8 mouse cellular contexts compared by ENCODE assay signal in genomic region chr12:71113675-71114288, GRCm38 (mm10). TPM values are rescaled to one million over a fixed set of nuclear protein-coding genes. Genes with fewer than 3 reads are reported as not detected.
DNase-seq lines count a peak whose midpoint lies in the region; ATAC-seq and TF ChIP-seq lines count a peak whose summit lies in the region.

No protein-coding gene starts in this region.

- TF ChIP-seq EP300 in lung, postnatal 0 days (IDR thresholded peaks at IDR 0.05), result no peak

- peak overlapping the region; percentile 29 for H3K4me2 ChIP-seq in embryonic facial prominence, embryonic 13.5 days
- no peak overlapping the region for H3K4me2 ChIP-seq in hindbrain, embryonic 11.5 days (replicated peaks; ENCODE audit: low read depth, low read length)
- H3K4me2 ChIP-seq in lung, postnatal 0 days (replicated peaks; ENCODE audit: low read depth, low read length), result peak overlapping the region; percentile 11; the same call in 1 of the 2 replicates

- peaks cover 17% of the 10 kb centered on the region for H3K4me1 ChIP-seq in testis, adult 2 months (ENCODE audit: control insufficient read depth, insufficient read depth, low read length)
- H3K4me1 ChIP-seq in embryonic facial prominence, embryonic 13.5 days, result peaks cover 12% of the 10 kb centered on the region; the same call in 1 of the 2 replicates
- no peaks in the 10 kb centered on the region for H3K4me1 ChIP-seq in hindbrain, embryonic 11.5 days (replicated peaks; ENCODE audit: control insufficient read depth, insufficient read depth, low read length)
- no peaks in the 10 kb centered on the region; the same call in 1 of the 2 replicates for H3K4me1 ChIP-seq in lung, postnatal 0 days (ENCODE audit: insufficient read depth, low read depth, low read length)

- ATAC-seq in embryonic facial prominence, embryonic 13.5 days (ENCODE audit: insufficient number of reproducible peaks, insufficient read depth, low FRiP score, low TSS enrichment, low read depth), result no peak
- ATAC-seq in hindbrain, embryonic 11.5 days (ENCODE audit: low FRiP score), result no peak
- ATAC-seq in lung, postnatal 0 days, result peak; percentile 71

- peak; percentile 39; the same call in 1 of the 2 replicates for TF ChIP-seq POLR2A in testis, adult 2 months (IDR thresholded peaks at IDR 0.05; ENCODE audit: control insufficient read depth, low read depth, low read length)

- H3K9ac ChIP-seq in embryonic facial prominence, embryonic 13.5 days, result no peak overlapping the region
- no peak overlapping the region for H3K9ac ChIP-seq in hindbrain, embryonic 11.5 days (ENCODE audit: low read depth, low read length)
- H3K9ac ChIP-seq in lung, postnatal 0 days (replicated peaks; ENCODE audit: low read depth), result no peak overlapping the region

- 31% methylated on average over 12 of the region's 12 CpGs for WGBS in embryonic facial prominence, embryonic 13.5 days
- 34% methylated on average over 12 of the region's 12 CpGs for WGBS in hindbrain, embryonic 11.5 days
- WGBS in lung, postnatal 0 days, result 21% methylated on average over 12 of the region's 12 CpGs

- no peaks in the 10 kb centered on the region for H3K9me3 ChIP-seq in embryonic facial prominence, embryonic 13.5 days
- no peaks in the 10 kb centered on the region for H3K9me3 ChIP-seq in hindbrain, embryonic 11.5 days (ENCODE audit: control insufficient read depth, low read length)
- H3K9me3 ChIP-seq in lung, postnatal 0 days (ENCODE audit: low read length), result no peaks in the 10 kb centered on the region

- peak overlapping the region; percentile 57; the same call in 1 of the 2 replicates for H3K27ac ChIP-seq in testis, adult 2 months (ENCODE audit: control insufficient read depth, insufficient read depth, low read depth, low read length)
- no peak overlapping the region for H3K27ac ChIP-seq in embryonic facial prominence, embryonic 13.5 days
- no peak overlapping the region for H3K27ac ChIP-seq in hindbrain, embryonic 11.5 days (ENCODE audit: low read depth, low read length)
- no peak overlapping the region for H3K27ac ChIP-seq in lung, postnatal 0 days (ENCODE audit: low read length)

- peak overlapping the region; percentile 53 for H3K4me3 ChIP-seq in testis, adult 2 months (ENCODE audit: control insufficient read depth, low read depth, low read length)
- no peak overlapping the region for H3K4me3 ChIP-seq in embryonic facial prominence, embryonic 13.5 days
- H3K4me3 ChIP-seq in hindbrain, embryonic 11.5 days (ENCODE audit: low read depth, low read length), result no peak overlapping the region
- no peak overlapping the region for H3K4me3 ChIP-seq in lung, postnatal 0 days (ENCODE audit: low read depth, low read length)

- no peaks in the 10 kb centered on the region; the same call in 1 of the 2 replicates for H3K36me3 ChIP-seq in testis, adult 2 months (ENCODE audit: control insufficient read depth, insufficient read depth, low read length)
- no peaks in the 10 kb centered on the region for H3K36me3 ChIP-seq in embryonic facial prominence, embryonic 13.5 days
- H3K36me3 ChIP-seq in hindbrain, embryonic 11.5 days (ENCODE audit: control insufficient read depth, insufficient read depth, low read length), result no peaks in the 10 kb centered on the region
- H3K36me3 ChIP-seq in lung, postnatal 0 days (ENCODE audit: insufficient read depth, low read length), result no peaks in the 10 kb centered on the region

- no peak for TF ChIP-seq CTCF in testis, adult 2 months (IDR thresholded peaks at IDR 0.05; ENCODE audit: control insufficient read depth, insufficient read depth, insufficient replicate concordance, low read depth, low read length)
- no peak for TF ChIP-seq CTCF in lung, postnatal 0 days (IDR thresholded peaks at IDR 0.05)

- no peak for DNase-seq in testis, postnatal 14 days (ENCODE audit: low spot score)
- peak; percentile 44 for DNase-seq in hindbrain, embryonic 11.5 days (ENCODE audit: low spot score)
- peak; percentile 26 to 54 for DNase-seq in layer of hippocampus, postnatal 14 days (ENCODE audit: low spot score in 2 of 2)
- DNase-seq in lung, postnatal 0 days (ENCODE audit: low spot score), result peak; percentile 91
- DNase-seq in right cerebral cortex, adult 18-20 months, result peak; percentile 78
- DNase-seq in urinary bladder, adult 18-20 months (ENCODE audit: low spot score in 2 of 2), result no peak

- no peaks in the 10 kb centered on the region for H3K27me3 ChIP-seq in testis, adult 2 months (ENCODE audit: control insufficient read depth, insufficient read depth, low read length)
- H3K27me3 ChIP-seq in embryonic facial prominence, embryonic 13.5 days, result peaks cover 8% of the 10 kb centered on the region
- no peaks in the 10 kb centered on the region for H3K27me3 ChIP-seq in hindbrain, embryonic 11.5 days (ENCODE audit: control insufficient read depth, insufficient read depth, low read length)
- no peaks in the 10 kb centered on the region for H3K27me3 ChIP-seq in lung, postnatal 0 days (replicated peaks; ENCODE audit: insufficient read depth, low read length)

RNA-seq across cellular contexts. Expression of gene Tomm20l, which starts 2.6 kb away (rescaled TPM):
- 48.0 and 50.5 TPM in 2 replicates for polyA plus RNA-seq in testis, adult 2 months (2012; rRNA removed)
- not detected in 2 replicates for polyA plus RNA-seq in embryonic facial prominence, embryonic 13.5 days (2015; fragmentation: Nextera tagmentation; extraction: Ambion mirVana)
- polyA plus RNA-seq in hindbrain, embryonic 11.5 days (2014; fragmentation: Nextera tagmentation; extraction: Ambion mirVana), result not detected in 2 replicates
- not detected for total RNA-seq in layer of hippocampus, postnatal 14 days (2021)
- 0.86 and 1.0 TPM in 2 replicates for polyA plus RNA-seq in lung, postnatal 0 days (2015; fragmentation: Nextera tagmentation; extraction: Ambion mirVana)

RNA-seq across cellular contexts. Expression of gene Timm9, which starts 22.7 kb away (rescaled TPM):
- polyA plus RNA-seq in testis, adult 2 months (2012; rRNA removed), result 9.0 and 9.6 TPM in 2 replicates
- polyA plus RNA-seq in embryonic facial prominence, embryonic 13.5 days (2015; fragmentation: Nextera tagmentation; extraction: Ambion mirVana), result 85.9 and 91.1 TPM in 2 replicates
- polyA plus RNA-seq in hindbrain, embryonic 11.5 days (2014; fragmentation: Nextera tagmentation; extraction: Ambion mirVana), result 73.8 and 76.8 TPM in 2 replicates
- 10 to 100 TPM; 67.0 to 67.2 TPM for total RNA-seq in layer of hippocampus, postnatal 14 days (2021)
- 33.3 and 36.2 TPM in 2 replicates for polyA plus RNA-seq in lung, postnatal 0 days (2015; fragmentation: Nextera tagmentation; extraction: Ambion mirVana)

RNA-seq across cellular contexts. Expression of gene 2700049A03Rik, which starts 22.9 kb away (rescaled TPM):
- 25.3 and 25.8 TPM in 2 replicates for polyA plus RNA-seq in testis, adult 2 months (2012; rRNA removed)
- polyA plus RNA-seq in embryonic facial prominence, embryonic 13.5 days (2015; fragmentation: Nextera tagmentation; extraction: Ambion mirVana), result 15.7 and 18.6 TPM in 2 replicates
- polyA plus RNA-seq in hindbrain, embryonic 11.5 days (2014; fragmentation: Nextera tagmentation; extraction: Ambion mirVana), result 16.8 and 23.3 TPM in 2 replicates
- total RNA-seq in layer of hippocampus, postnatal 14 days (2021), result 1 to 10 TPM; 5.2 to 6.9 TPM
- polyA plus RNA-seq in lung, postnatal 0 days (2015; fragmentation: Nextera tagmentation; extraction: Ambion mirVana), result 8.1 TPM in 2 replicates

Comparison
In these comparisons a context has a peak if more than half of its experiments do, and no peak if none do; other contexts are left out.
1. DNase-seq: peak in hindbrain, embryonic 11.5 days (single experiment), layer of hippocampus, postnatal 14 days (2 of 2), lung, postnatal 0 days (single experiment) and right cerebral cortex, adult 18-20 months (single experiment); none in testis, postnatal 14 days (single experiment) and urinary bladder, adult 18-20 months (0 of 2).
2. RNA of gene Tomm20l, which starts 2.6 kb away (polyA plus RNA-seq): 48.0 to 50.5 TPM in testis, adult 2 months; 0.86 to 1.0 TPM in lung, postnatal 0 days, not detected in embryonic facial prominence, embryonic 13.5 days and not detected in hindbrain, embryonic 11.5 days; every median in the first group is over 10 times any median in the second.